ENCODE assay signal across 13 mouse cellular contexts in genomic region chr8:126931720-126932119, GRCm38 (mm10). TPM values are rescaled to one million over a fixed set of nuclear protein-coding genes. Genes with fewer than 3 reads are reported as not detected.
A peak's percentile ranks its signal among the peaks of the same experiment; 100 is the strongest.
DNase-seq lines count a peak whose midpoint lies in the region; ATAC-seq and TF ChIP-seq lines count a peak whose summit lies in the region.
"Had no signal": no experiment of that assay in that cellular context is flagged by ENCODE, and none has a peak within 500 bp of the region (broad histone marks: within the 10 kb centered on the region; RNA-seq: fewer than 3 reads in every experiment).

No protein-coding gene starts in this region.

- ATAC-seq in forebrain, postnatal 0 days: peak; percentile 41; the same call in 1 of the 2 replicates
- ATAC-seq in forebrain, embryonic 13.5 days: no peak

- no peak overlapping the region for H3K27ac ChIP-seq in forebrain, postnatal 0 days (ENCODE audit: low read depth, low read length)
- H3K27ac ChIP-seq in forebrain, embryonic 13.5 days: no peak overlapping the region
- H3K27ac ChIP-seq in spleen, adult 2 months (ENCODE audit: insufficient read depth, low read length): no peak overlapping the region
- peak overlapping the region; percentile 35; the same call in 1 of the 2 replicates for H3K27ac ChIP-seq in brown adipose tissue, adult 24 weeks (replicated peaks; ENCODE audit: low read depth, low read length)
- H3K27ac ChIP-seq: limb, embryonic 13.5 days; midbrain, embryonic 10.5 days; stomach, embryonic 15.5 days had no signal

- DNase-seq in forebrain, postnatal 0 days: no peak
- DNase-seq in spleen, adult 2 months (ENCODE audit: low read depth in 1 of 2, low spot score in 2 of 2): no peak
- DNase-seq in spleen, adult 12 weeks (ENCODE audit: low spot score): no peak
- DNase-seq in retina, postnatal 1 day: peak; percentile 48
- DNase-seq in embryo, embryonic 10 days (ENCODE audit: low spot score): no peak
- no peak for DNase-seq in right cerebral cortex, postnatal 25 days
- DNase-seq: adrenal gland, postnatal 10 days; cerebellum, adult 9-11 months had no signal

- no peak overlapping the region for H3K4me3 ChIP-seq in forebrain, postnatal 0 days (ENCODE audit: low read depth, low read length)
- no peak overlapping the region for H3K4me3 ChIP-seq in forebrain, embryonic 13.5 days
- H3K4me3 ChIP-seq in spleen, adult 2 months (ENCODE audit: extremely low read depth, insufficient read depth, insufficient read length): no peak overlapping the region
- H3K4me3 ChIP-seq in brown adipose tissue, adult 24 weeks (ENCODE audit: insufficient read depth, low read depth, low read length): no peak overlapping the region
- H3K4me3 ChIP-seq: limb, embryonic 13.5 days; midbrain, embryonic 10.5 days; stomach, embryonic 15.5 days had no signal

- no peak overlapping the region for H3K4me2 ChIP-seq in forebrain, postnatal 0 days (ENCODE audit: low read depth)
- no peak overlapping the region for H3K4me2 ChIP-seq in forebrain, embryonic 13.5 days
- H3K4me2 ChIP-seq: limb, embryonic 13.5 days; stomach, embryonic 15.5 days had no signal

- TF ChIP-seq CTCF in forebrain, postnatal 0 days (IDR thresholded peaks at IDR 0.05; ENCODE audit: low read depth): peak; percentile 48; the same call in 1 of the 2 replicates
- peak; percentile 4; the same call in 1 of the 2 replicates for TF ChIP-seq CTCF in spleen, adult 2 months (IDR thresholded peaks at IDR 0.05; ENCODE audit: extremely low read depth, insufficient read depth, insufficient read length, insufficient replicate concordance)

- no peak for TF ChIP-seq POLR2A in spleen, adult 2 months (IDR thresholded peaks at IDR 0.05; ENCODE audit: low read depth, low read length)

- H3K36me3 ChIP-seq in forebrain, postnatal 0 days (ENCODE audit: insufficient read depth): peaks cover 48% of the 10 kb centered on the region
- H3K36me3 ChIP-seq in forebrain, embryonic 13.5 days (ENCODE audit: poor library complexity, severe bottlenecking): peaks cover 56% of the 10 kb centered on the region
- peaks cover 27% of the 10 kb centered on the region for H3K36me3 ChIP-seq in spleen, adult 2 months (ENCODE audit: control insufficient read depth, insufficient read depth, low read length)

- no peaks in the 10 kb centered on the region for H3K27me3 ChIP-seq in forebrain, postnatal 0 days (ENCODE audit: insufficient read depth, low read length)
- H3K27me3 ChIP-seq in forebrain, embryonic 13.5 days: no peaks in the 10 kb centered on the region
- no peaks in the 10 kb centered on the region for H3K27me3 ChIP-seq in spleen, adult 2 months (ENCODE audit: control insufficient read depth, insufficient read depth, low read length)
- H3K27me3 ChIP-seq: limb, embryonic 13.5 days; stomach, embryonic 15.5 days had no signal

- no peaks in the 10 kb centered on the region for H3K4me1 ChIP-seq in forebrain, postnatal 0 days (ENCODE audit: insufficient read depth)
- H3K4me1 ChIP-seq in forebrain, embryonic 13.5 days: no peaks in the 10 kb centered on the region
- no peaks in the 10 kb centered on the region for H3K4me1 ChIP-seq in spleen, adult 2 months (ENCODE audit: control insufficient read depth, insufficient read depth, insufficient read length)
- peaks cover 12% of the 10 kb centered on the region for H3K4me1 ChIP-seq in brown adipose tissue, adult 24 weeks (ENCODE audit: control insufficient read depth, insufficient read depth, insufficient read length, low read length)
- H3K4me1 ChIP-seq: limb, embryonic 13.5 days; stomach, embryonic 15.5 days had no signal

- H3K9ac ChIP-seq in forebrain, postnatal 0 days: no peak overlapping the region
- H3K9ac ChIP-seq in forebrain, embryonic 13.5 days: no peak overlapping the region
- H3K9ac ChIP-seq: stomach, embryonic 15.5 days had no signal

- 39% methylated on average over 2 of the region's 2 CpGs for WGBS in forebrain, postnatal 0 days
- WGBS in forebrain, embryonic 13.5 days: 46% methylated on average over 2 of the region's 2 CpGs
- WGBS in spleen, adult 2 months: 46% methylated on average over 2 of the region's 2 CpGs

- H3K9me3 ChIP-seq in forebrain, postnatal 0 days (ENCODE audit: low read length): no peaks in the 10 kb centered on the region
- no peaks in the 10 kb centered on the region for H3K9me3 ChIP-seq in forebrain, embryonic 13.5 days (replicated peaks)
- H3K9me3 ChIP-seq: limb, embryonic 13.5 days; midbrain, embryonic 10.5 days; stomach, embryonic 15.5 days had no signal

RNA-seq across cellular contexts. Expression of gene Tomm20, which starts 13.9 kb away (rescaled TPM):
- total RNA-seq in forebrain, postnatal 0 days (2014; rRNA removed): 181 and 195 TPM in 2 replicates
- 228 and 256 TPM in 2 replicates for polyA plus RNA-seq in forebrain, postnatal 0 days (2015; fragmentation: Nextera tagmentation; extraction: Ambion mirVana)
- polyA plus RNA-seq in forebrain, embryonic 13.5 days (2015; fragmentation: Nextera tagmentation; extraction: Ambion mirVana): 207 and 209 TPM in 2 replicates
- polyA plus RNA-seq in spleen, adult 2 months (2012; rRNA removed): 346 and 417 TPM in 2 replicates
- polyA plus RNA-seq in brown adipose tissue, adult 24 weeks (2012; ENCODE audit: insufficient read depth, insufficient read length, missing spikeins): 149 and 242 TPM in 2 replicates

RNA-seq across cellular contexts. Expression of gene Rbm34, which starts 39.2 kb away (rescaled TPM):
- 24.7 and 26.1 TPM in 2 replicates for total RNA-seq in forebrain, postnatal 0 days (2014; rRNA removed)
- 23.2 and 31.1 TPM in 2 replicates for polyA plus RNA-seq in forebrain, postnatal 0 days (2015; fragmentation: Nextera tagmentation; extraction: Ambion mirVana)
- 24.0 and 25.7 TPM in 2 replicates for polyA plus RNA-seq in forebrain, embryonic 13.5 days (2015; fragmentation: Nextera tagmentation; extraction: Ambion mirVana)
- polyA plus RNA-seq in spleen, adult 2 months (2012; rRNA removed): 2.6 and 3.0 TPM in 2 replicates
- 7.5 and 13.1 TPM in 2 replicates for polyA plus RNA-seq in brown adipose tissue, adult 24 weeks (2012; ENCODE audit: insufficient read depth, insufficient read length, missing spikeins)
